Mouse (Mus musculus): ENCODE data around the gene Uty.

Gene Uty

DNA sequence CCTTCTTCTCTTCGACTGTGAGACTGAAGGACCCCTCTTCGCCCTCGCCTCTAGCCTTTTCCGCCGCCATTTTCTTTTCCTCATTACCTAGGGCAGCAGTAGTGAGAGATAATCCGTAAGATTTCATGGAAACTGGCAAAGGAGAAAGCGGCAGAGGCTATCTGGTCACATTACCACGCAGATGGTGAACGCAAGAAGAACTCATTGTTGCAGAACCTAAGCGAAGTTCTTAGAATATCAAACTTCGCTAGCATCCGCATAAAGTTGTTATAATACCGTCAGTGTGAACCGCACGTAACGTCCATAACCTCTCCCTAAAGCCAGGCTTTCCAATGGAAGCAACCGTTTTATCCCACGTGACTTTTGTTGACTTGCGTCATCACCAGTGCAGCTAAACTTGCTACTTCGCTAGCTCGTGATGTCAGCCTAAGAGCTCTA is at the start of gene Uty:
Gene Uty, minus strand, starts transcription at position 334 of the 438 bp plus-strand sequence.
- peak; percentile 96 for DNase-seq (ENCODE audit: extremely low read depth, low read depth)

- no peak for DNase-seq (ENCODE audit: extremely low read depth, low read depth)
Observed at GRCm38 (mm10) chrY:1293708-1294107, 48.1 kb upstream of the Uty start.

- peak; percentile 97 for DNase-seq (ENCODE audit: extremely low read depth, low read depth)
Observed at GRCm38 (mm10) chrY:1286171-1286795, 40.7 kb upstream of the Uty start, which contains the start of gene Ddx3y. TSS of gene Ddx3y (minus strand) at chrY:1286629.

GRCm38 (mm10) chrY:1285735-1286134 is 40.2 kb upstream of the Uty start:
- DNase-seq (ENCODE audit: extremely low read depth, low read depth) = peak; percentile 70

DNA sequence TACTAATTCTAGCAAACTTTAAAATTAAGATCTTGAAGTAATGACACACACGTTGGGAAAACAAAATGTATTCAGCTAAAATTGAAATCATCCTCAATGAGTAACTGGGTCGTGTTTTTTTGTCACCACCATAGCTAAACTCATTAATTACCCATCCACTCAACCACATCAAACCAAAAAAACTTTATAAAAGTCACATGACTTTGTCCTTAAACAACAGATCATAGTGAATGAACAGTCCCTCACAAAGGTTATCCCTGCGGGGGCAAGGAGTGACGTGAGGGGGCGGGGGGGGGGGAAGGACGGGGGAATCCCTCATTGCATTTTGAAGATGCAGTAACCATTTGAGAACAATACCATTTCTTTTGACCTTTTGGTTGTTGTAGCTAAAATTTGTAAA is 558 bp upstream of the Uty start:
- DNase-seq (ENCODE audit: extremely low read depth, low read depth) = no peak

DNA sequence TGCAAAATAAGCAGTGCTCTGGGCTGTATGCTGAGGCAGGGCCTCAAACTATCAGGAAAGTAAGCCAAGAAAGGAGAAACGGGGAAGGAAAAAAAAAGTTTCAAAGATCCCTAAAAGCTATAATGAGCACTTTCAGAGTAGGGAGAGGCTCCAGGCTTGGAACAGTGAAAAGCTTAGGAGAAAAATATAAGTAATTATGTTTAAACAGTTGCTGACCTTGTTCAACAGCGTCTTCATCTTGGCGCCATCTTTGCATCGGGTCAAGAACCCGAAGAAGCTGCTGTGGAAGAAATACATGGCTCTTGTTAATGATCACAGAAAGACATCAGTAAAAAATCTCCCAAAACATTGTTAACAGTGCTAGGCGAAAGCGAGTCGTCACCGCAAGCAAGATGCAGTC is 619 bp downstream of the Uty start:
- DNase-seq (ENCODE audit: extremely low read depth, low read depth) = peak; percentile 28

GRCm38 (mm10) chrY:1244421-1244820 is 1.1 kb downstream of the Uty start:
- DNase-seq (ENCODE audit: extremely low read depth, low read depth) = peak; percentile 29

DNA sequence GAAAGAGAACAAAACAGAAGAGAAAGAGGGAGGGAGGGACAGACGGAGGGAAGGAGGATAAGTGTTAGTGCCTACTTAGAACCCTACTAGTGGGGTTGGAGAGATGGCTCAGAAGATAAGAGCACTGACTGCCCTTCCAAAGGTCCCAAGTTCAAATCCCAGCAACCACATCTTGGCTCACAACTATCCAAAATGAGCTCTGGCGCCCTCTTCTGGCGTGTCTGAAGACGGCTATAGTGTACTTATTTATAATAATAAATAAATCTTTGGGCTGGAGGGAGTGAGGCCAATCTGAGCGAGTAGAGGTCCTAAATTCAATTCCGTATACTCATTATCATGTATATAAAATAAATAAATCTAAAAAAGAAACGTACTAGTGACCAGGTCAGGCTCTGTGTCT is 25.6 kb downstream of the Uty start:
- no peak for DNase-seq (ENCODE audit: extremely low read depth, low read depth)

- DNase-seq (ENCODE audit: extremely low read depth, low read depth) = no peak
Observed at GRCm38 (mm10) chrY:1178476-1178875, 67.1 kb downstream of the Uty start.

DNA sequence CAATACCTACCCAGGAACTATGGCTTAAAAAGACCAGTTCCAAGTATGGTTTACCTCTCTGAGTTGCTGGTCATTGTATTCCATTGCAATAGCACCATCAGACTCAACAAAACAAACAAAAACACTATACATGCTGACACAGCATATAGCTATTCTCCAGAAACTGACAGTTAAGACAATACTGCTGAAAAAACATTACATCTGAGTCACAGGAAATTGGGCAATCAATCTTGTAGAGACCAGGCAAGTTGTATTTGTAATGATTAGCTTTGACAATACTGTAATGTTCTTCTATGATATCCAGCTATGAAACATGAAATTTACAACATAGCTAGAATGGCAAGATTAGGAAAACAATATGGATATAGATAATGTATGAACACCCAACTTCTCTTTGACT is 82.5 kb downstream of the Uty start:
- DNase-seq (ENCODE audit: extremely low read depth, low read depth) = no peak

DNA sequence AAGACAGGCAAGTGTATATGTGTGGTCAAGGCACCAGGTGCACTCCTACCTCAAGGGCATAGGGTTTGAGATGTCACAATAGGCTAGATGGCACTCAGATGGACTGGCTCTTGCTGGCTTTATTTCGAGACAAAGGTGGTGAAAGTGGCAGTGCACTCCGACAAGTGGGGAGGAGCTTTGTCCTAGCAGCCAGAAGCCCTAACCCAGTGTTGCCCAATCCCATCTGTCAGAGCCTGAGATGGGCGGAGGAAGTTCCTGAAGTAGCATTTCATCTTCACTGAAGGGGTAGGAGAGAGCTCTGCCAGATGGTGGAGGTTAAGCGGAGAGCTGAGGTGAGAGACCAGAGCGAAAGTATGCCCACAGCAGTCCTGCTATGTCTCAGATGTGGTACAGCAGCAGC is 129.4 kb downstream of the Uty start:
- no peak for DNase-seq (ENCODE audit: extremely low read depth, low read depth)

GRCm38 (mm10) chrY:1114016-1114415 is 131.5 kb downstream of the Uty start:
- DNase-seq (ENCODE audit: extremely low read depth, low read depth) = no peak

All from MEL-GATA-1-ER (cell line).